Mouse (Mus musculus): ENCODE results near the gene Ttll9. TPM values are rescaled to one million over a fixed set of nuclear protein-coding genes. Genes with fewer than 3 reads are reported as not detected.
A peak's percentile ranks its signal among the peaks of the same experiment; 100 is the strongest.

Ttll9 gene
- total RNA-seq, 2 experiments from 2014 or later: 0.16 to 0.60 TPM

DNA sequence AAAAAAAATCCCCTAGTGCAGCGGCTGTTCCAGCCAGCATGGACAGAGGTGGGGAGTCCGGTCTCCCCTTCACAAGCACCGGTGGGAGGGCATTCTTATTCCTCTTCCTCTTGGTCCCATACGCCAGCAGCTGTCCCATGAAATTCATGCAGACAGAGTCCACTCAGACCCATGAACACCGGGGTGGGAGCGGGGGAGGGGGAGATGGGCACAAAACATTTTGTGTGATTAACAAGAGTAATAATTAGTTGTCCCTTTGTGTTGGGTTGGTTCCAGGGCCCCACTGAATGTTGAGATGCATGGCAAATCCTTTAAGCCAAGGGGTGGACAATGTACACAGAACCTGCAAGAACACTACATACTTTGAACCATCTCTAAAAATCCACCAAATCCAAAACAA lies 21.2 kb upstream of the Ttll9 start:
- no peak for DNase-seq (ENCODE audit: low spot score in 2 of 2)

DNA sequence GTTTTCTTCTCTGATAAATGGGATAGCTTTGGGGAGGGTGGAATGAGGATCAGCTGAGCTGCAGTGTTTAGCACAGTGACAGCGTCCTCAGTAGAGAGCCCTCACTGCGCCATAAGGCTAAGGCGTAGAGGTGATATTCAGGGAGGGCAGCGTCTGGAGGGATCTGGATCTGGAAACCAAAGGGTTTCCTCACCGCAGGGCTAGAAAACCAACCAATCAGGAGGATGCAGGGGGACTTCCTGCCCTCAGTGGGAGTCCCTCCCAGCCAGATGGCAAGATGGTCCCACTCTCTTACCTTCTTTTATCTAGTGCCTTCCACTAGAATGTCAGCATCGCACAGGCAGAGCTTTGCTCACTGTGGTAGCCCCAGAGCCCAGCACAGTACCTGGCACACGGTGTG lies 20.5 kb upstream of the Ttll9 start:
- DNase-seq (ENCODE audit: low spot score in 2 of 2): no peak

DNA sequence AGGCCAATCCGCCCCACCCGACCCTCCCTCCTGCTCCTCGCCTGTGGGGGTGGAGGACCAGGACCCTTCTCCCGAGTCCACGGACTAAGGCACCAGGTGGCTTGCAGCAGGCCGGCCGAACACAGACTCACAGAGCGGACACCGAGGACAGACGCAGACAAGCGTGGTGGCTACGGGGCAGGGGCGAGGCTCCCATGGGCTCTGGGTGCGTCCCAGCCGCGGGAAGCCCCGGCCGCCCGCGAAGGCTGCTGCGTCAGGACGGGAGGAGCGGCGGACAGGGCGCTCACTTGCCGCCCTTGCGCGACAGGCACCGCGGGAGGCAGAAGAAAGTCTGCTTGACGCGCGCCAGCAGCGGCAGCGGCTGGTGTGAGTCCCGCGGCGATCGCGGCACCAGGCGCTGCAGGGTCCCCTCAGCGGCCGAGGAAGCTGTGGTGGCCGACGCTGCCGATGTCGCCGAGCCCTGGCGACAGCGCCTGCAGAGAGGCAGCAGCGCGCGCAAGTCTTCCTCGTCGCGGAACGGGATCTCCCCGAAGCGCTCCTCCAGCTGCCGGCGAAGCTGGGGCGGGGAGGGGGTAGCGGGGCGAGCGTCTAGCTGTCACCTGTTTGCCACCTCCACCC lies 19.3 kb upstream of the Ttll9 start:
- no peak for DNase-seq (ENCODE audit: low spot score in 2 of 2)

DNA sequence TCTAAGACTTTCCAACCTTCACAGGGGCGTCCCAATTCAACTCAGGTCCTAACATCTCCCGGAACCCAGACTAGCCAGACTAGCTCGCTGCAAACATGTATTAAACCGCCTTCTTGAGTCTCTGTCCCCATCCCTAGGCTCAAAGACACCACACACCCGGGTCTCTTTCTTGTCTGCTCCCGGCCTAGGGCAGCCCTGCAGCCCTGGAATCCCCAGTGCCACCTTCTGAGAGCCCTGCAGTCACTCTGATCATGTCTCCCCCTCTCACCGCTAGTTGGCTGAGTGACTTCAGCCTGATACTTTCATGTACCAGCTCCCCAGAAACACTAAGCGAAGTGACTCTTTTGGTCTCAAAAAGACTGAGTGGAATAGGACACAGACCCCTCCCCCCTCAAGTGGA lies 18.7 kb upstream of the Ttll9 start:
- DNase-seq (ENCODE audit: low spot score in 2 of 2): no peak

DNA sequence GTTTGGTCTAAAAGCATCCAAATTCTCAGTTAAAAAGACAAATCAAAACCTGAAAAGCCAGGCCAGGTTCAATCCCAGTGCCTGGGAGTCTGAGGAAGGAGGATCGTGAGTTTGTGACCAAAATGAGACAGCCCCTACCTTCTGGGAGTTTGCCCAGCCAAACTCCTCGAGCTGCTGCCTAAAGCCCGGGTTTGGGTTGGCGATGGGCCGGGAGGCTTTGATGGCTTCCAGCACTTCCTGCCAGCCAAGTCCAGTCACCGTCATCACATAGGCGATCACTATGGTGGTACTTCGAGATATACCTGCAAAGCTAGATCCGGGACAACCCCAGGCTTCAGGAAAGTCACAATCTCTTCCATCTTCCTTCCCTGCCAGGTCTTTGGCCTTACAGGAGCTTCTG lies 18.3 kb upstream of the Ttll9 start:
- DNase-seq (ENCODE audit: low spot score in 2 of 2): no peak

DNA sequence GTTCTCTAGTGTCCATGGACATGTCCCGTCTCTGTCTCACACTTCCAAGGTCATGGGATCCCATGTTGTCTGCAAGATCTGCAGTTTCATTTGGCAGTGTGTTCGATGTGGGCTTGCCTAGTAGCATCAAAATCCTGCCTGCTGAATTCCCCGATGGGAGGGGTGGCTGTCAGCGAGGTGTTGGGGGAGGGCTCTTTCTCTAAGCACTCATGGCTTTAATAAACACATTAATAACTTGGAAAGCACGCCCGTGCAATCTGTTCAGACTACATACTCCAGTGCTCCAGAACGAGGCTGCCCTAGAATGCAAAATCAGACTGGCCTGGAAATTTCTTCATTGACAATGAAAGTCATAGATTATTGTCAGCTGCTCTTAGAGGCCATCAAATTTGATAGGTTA lies 15.2 kb upstream of the Ttll9 start:
- no peak for DNase-seq (ENCODE audit: low spot score in 2 of 2)

DNA sequence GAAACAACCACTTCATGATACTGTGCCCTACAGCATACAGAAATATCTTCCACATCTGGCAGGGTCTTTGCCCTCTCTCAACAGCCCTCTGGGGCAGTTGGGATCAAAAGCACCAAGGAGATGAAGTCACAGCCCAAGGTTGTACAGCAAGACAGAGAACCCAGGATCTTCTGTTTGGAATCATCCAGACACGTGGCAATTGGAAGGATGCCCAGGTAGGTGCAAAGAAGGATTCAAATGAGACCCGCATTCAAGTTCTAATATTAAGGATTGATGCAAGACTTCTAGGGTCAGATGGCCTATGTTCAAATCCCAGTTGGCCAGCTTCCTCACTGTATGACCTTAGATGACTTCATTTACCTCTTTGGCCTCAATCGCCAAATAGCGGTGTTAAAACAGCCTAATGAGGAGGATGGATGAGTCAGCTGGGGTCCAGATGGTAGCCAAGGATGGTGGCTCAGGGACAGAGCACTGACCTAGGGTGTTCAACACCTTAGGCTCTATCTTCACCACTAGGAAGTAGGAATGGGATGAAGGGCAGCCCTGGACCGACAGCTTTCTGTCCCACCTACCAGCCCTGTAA lies 13.8 kb upstream of the Ttll9 start:
- DNase-seq (ENCODE audit: low spot score in 2 of 2): no peak

DNA sequence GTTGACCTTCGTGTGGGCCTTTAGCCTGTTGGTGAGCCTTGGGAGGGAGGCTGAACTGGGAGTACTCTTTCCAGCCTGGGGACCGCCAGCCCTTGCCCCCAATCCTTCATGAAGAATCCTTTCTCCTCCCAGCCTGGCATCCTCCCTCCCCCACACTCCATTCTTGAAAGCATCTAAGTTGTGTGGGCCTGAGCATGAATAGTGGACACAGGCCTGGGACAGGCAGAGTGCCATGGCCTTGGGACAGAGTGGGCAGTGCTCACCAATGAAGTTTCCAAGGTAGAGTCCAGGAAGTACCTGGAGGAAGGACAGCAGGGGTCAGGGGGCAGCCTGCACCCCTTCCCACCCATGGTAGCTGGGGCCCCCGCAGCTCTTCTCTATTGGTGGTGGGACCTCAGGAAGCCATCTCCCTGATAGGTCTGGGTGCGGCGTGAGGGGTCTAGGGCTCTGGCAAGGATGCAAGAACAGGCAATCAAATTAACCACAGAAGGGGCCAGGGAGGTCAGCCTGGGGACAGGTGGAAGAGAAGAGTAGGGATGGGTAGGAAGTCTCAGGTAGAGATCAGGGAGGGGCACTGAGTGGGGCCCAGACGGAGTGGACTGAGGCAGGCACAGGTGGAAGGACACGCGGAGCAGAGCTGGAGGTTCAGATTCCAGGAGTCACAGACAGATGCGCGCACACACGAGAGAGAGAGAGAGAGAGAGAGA lies 11.8 kb upstream of the Ttll9 start:
- DNase-seq (ENCODE audit: low spot score in 2 of 2): no peak

DNA sequence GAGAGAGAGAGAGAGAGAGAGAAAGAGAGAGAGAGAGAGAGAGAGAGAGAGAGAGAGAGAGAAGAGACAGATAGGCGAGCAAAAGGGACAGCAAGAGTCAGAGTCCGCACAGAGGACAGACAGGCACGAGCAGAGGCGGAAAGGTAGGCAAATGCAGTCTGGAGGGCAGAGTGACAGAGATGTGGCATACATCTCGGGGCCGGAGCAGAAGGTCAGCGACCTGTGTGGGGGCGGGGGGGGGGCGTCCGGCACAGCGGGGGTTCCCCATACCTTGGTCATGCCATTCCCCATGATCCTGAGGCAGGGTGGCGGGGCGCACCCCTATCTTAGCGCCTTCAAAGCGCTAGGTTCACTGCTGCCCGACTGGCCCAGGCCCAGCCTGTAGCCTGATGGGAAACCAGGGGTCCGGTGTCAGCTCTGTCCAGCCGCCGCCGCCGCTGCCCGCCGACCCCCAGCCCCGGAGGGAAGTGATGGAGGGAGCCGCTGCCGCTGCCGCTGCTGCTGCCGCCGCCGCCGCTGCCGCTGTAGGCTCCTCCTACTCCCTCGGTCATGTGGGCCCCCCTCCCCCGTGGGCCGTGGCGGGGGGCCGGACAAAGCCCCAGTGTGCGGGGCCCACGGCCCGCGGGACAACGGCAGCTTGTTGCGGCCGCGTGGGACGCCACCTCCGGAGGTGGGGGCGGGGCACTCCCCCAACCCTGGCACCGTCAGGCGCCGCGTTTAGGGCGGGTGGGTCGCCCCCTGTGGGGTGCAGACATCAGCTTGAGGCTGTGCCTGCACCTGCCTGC lies 11.0 kb upstream of the Ttll9 start, which contains the start of gene Dusp15:
Gene Dusp15 (minus strand): TSS at position 634 of the 785 bp plus-strand sequence.
- DNase-seq (ENCODE audit: low spot score in 2 of 2): no peak

DNA sequence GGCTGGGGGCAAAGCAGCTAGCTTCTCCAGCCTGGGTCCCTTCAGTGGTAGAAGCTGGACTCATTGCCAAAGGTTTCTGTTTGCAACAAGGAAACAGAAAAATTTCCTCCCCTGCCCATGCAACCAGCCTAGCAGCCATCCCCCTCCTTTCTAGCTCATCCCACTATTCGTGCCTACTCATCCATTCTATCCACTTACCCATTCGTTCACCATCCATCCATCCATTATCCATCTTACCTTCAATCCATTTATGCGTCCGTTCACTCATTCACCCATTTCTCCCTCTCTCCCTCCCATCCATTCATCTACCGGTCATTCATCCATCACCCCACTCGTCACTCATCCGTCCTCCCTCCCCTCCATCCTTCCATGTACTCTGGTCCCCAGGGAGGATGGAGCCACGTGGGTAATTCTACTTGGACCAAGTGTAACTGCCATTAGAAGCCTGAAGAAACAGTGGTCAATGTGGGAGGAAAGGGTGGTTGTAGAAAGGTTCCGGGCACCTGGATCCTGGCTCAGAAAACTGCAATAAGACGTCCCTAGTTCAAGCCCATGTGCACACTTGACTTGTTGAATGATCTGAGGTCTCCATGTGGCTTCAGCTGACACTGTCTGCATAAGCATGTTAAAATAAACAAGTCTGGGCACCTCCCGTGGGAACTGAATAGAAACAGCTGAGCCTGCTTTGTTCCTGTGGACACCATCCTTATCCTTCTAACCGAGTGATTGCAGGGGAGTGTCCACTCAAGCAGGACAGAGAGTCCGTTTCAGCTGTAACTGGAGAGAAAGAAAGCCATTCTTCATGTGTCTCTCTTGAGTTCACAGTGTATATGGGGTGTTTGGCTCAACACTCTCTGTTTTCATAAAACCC lies 10.2 kb upstream of the Ttll9 start:
- no peak for DNase-seq (ENCODE audit: low spot score in 2 of 2)

DNA sequence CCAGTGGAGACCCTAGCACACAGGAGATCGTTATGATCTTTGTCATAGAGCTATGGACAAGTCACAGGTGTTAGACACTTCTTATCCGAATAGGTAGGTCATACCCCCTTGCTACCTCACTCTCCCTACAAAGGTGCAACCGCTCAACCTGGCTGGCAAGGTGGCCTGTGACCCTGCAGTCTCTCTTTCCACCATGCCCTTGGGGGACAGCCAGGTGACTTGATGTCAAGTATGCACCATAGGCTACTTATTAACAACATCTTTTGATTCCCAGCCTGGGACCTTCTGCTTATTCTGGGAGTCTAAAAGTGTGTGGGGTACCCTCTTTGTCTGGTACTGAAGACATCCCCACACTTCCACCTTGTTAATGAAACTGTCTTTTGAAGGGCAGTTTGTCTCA lies 4.2 kb upstream of the Ttll9 start:
- no peak for DNase-seq (ENCODE audit: low spot score in 2 of 2)

DNA sequence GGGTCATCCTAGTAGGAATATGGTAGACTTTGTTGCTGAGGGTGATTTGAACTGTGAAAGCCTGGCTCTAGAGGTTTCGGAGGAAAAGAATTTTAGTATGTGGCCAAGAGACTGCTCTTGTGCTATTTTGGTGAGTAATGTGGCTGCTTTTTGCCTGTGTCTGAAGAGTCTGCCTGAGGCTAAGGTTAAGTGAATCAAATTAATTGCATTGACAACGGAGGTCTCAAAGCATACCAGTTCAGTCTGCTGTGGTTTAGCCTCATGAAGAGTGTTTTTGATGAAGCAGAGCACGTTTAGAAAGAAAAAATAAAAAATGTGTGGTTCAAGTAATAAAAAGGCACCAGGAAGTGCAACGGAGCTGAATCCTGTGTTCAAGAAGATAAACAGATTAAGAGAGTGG lies 3.3 kb downstream of the Ttll9 start:
- DNase-seq (ENCODE audit: low spot score in 2 of 2): no peak

DNA sequence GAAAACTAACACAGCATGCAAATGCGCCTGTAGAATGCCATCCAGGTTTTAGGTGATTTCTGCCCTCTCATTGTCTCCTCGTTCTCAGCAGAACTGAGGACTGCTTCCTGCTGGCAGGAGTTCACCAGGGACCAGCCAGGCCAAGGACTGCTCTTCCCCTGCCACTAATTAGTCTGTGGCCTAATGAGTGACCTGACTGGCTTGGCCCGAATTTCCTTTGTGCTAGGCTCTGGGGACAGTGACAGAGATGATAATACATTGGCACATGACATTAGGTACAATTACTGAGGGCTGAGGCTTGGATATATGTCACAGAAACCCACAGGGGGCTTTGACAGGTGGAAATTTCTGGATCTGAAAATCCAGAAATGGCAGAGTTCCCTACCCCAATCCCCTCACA lies 14.7 kb downstream of the Ttll9 start:
- no peak for DNase-seq (ENCODE audit: low spot score in 2 of 2)

DNA sequence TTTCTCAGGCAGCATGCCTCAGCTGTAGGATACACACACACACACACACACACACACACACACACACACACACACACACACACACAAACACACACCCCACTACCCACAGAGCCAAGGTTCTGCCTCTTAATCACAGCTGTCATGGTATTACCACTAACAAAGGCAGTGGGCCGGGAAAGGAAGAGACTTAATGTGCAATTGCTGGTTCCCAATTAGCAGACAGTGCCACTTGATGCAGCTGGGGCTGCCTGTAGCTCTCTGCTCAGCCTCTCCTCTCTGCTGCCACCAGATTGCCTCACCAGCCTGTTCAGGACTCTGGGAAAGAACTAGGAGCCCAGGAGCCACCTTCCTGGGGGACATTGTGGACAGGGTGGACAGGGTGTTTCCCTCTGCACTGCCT lies 23.3 kb downstream of the Ttll9 start:
- no peak for DNase-seq (ENCODE audit: low spot score in 2 of 2)

DNA sequence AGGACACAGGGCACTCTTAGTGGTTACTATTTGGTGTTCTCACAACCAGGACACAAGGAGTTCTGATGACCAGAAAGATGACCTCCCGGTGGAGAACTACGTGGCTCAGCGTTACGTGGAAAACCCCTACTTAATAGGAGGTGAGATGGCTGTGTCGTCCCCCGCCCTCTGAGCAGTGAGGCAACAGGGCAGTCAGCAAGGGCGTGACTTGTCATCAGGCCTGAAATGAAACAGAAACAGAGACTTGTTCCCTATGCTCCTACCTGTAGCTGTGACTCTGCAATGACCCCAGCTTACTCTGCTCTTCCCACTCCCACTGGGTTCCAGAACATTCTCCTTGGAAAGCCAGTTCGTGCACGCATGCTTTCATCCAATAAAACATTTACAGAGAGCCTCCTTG lies 29.2 kb downstream of the Ttll9 start:
- no peak for DNase-seq (ENCODE audit: low spot score in 2 of 2)

DNA sequence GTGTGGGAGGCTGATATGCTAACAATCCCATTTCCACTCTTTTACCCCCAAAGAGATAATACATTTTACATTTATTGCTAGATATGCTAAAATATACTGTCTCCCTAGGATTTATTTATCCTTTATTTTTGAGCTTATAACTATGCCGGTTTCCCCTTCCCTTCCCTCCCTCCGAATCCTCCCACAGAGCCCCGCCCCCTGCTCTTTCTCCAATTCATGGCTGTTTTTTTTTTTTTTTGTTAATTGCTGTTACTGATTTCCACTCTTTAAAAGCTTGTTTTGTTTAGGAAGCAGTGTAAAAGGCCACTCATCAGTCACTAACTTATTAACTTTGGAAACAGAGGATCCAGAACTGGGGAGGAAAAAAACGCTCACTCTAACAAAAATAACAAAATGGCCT lies 34.8 kb downstream of the Ttll9 start:
- DNase-seq (ENCODE audit: low spot score in 2 of 2): no peak

DNA sequence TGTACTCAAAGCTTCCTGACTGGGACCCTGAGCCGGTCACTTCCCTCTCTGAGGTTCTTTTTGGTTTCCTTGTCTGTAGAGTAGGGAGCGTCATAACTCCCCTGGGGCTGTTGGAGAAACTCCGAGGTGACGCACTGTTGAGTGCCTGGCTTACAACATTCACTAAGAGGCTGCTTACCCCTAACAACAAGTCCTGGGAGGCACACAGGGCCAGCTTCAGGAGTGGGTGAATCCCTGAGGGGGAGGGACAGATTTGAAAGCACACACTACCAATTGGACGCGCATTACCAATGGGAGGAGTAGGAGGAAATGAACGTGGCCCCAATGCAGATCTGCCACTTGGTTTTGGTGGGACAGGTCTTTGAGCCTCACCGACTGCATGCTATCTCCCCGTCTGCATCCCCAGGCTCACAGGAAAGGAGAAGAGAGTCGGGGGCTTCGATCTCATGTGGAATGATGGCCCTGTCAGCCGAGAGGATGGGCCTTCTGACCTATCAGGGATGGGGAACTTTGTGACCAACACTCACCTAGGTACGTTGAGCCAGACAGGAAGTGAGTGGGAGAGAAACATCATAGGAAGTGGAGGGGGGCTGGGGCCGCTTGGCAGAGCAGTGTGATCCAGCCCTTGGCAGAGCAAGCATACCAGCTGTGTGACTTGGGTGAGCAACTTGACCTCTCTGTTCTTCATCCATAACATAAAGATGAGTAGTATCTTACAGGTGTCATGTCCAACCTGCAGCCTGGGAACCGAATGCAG lies 40.4 kb downstream of the Ttll9 start:
- DNase-seq (ENCODE audit: low spot score in 2 of 2): no peak

DNA sequence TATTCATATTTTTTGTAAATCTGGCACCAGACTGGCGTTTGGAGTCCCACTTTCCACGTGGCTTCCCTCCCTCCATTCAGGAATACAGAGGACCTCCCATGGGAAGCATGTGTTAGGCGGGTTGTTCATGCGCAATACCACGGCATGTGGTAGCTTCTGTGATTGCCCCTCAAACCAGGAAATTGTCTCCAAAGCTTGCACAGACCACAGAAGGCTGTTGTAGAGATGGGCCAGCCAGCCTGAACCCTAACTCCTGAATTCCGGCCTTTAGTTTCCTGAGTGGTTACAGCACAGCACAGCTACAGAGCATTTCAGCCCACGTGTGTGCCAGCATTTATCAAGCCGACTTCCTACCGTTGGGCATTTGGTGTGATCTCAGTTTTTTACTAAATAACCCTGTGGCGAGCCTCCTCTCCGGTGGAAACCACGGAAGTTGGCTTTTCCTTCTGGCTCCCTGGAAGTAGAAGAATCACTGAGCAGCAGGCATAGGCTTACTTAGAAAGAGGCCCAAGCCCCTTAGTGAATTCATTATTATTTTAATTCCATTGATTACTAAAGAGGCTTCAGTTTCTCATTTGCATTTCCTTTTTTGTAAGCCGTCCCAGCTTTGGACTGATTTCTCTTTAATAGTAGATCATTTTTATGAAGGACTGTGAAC lies 41.5 kb downstream of the Ttll9 start:
- no peak for DNase-seq (ENCODE audit: low spot score in 2 of 2)

DNA sequence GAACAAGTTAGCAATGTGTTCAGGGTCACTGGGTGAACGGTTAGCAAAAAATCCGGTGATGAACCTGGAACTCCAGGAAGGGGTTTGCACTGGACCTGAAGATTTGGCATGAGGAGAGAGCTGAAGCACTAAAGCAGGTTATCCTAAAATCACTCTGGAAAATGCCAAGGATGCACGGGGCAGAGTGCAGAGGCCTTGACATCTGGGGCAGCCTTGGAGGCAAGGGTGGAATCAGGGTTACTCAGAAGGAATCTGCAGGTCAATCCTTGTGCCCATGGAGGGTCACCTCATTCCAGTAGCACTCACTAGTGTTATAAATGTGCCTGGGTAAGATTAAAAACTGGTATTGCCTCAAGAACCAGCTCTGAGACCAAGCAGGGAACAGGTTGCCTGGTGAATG lies 43.7 kb downstream of the Ttll9 start:
- DNase-seq (ENCODE audit: low spot score in 2 of 2): peak in 1 of 2 experiments; percentile 27
